Mouse (Mus musculus) adrenal gland, postnatal 4 days (tissue): ENCODE results near the gene Cfap126. TPM values are rescaled to one million over a fixed set of nuclear protein-coding genes. Genes with fewer than 3 reads are reported as not detected.
"Not testable (repeated sequence)": the region's sequence is repeated elsewhere in the genome, so short reads cannot be mapped to it uniquely, and the experiment has no call there.

Experiments used
- DNase-seq, 2 experiments: peaks; one replicate each; pipeline ENCODE4 v3.0.0; 2021 to 2022; ENCODE audit warnings: low spot score in 2 of 2, mixed read lengths in 2 of 2
- long read RNA-seq, 2 experiments: library from polyadenylated mRNA; stranded (forward); transcript quantifications; one replicate each; pipeline ENCODE4 v2.0.0; 2021
- total RNA-seq, 2 experiments: library from RNA; stranded (reverse); gene quantifications; 2 replicates each; pipeline ENCODE4 v1.2.3; 2021

Cfap126 gene
- total RNA-seq = 1 to 10 TPM; 2.1 to 2.7 TPM
- long read RNA-seq, experiment 1, partial matches to known transcripts = 0 of 2 reads
- long read RNA-seq, experiment 1, other reads (novel, unspliced or antisense) = 1 of 2 reads
- long read RNA-seq, experiment 2, partial matches to known transcripts = 1 of 2 reads
- long read RNA-seq, experiment 2, other reads (novel, unspliced or antisense) = 0 of 2 reads

DNA sequence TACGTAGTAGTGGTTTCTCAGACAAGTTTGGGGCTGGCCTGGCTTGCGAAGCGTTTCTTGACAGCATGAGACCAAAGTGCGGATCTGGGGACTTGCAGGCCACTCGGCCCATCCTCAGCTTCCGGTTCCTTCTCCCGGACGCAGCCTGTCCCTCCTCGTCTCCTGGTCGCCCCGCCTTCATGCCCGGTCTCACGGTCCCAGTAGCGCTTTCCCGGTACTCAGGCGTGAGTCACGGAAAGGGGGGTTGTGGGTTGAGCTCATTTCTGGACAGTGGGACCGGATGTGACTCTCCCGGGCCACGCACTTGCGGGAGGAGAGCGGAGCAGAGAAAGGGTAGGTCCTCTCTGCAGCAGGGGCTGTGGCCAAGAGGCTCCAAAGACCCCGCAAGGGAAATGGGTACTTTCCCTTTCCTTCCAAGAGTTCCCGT, at the start of gene Cfap126:
TSS of gene Cfap126 (plus strand) at position 46 of the 427 bp plus-strand sequence.
- peak; percentile 57 to 70 for DNase-seq

DNA sequence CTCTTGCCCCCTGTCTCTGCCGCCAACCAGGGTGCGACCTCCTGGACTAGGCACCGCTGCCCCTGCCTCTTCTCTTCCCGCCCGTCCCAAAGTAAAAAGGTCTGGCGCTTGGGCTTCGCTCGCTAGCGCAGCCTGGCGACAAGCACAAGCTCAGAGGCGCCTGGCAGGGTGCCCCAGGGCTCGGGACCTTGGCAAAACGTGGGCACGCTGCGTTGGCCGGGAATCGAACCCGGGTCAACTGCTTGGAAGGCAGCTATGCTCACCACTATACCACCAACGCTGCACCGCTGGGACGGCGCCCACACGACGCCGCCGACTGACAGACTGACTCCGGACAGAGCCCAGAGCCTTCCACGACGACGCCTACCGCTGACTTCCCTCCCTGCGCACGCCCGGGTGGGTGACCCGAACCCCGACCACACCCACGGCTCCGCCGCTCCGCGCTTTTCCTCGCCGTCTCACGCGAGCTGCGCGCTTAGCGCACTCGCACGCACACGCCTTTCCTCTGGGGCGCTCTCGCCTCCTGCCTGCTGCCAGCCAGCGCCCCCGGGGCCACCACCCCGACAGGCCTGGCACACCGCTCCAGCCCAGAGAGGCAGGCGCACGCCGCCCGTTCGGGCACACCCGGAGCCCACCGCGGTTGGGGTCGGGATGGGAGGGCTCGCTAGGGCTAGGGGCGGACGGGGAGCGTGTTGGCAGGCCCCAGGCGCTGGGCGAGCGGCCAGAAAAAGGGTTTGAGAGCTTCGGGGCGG, 49.1 kb upstream of the Cfap126 start, which contains the start of gene Fcgr3:
TSS of gene Fcgr3 (minus strand) at position 445 of the 752 bp plus-strand sequence.
- peak; percentile 81 to 93 for DNase-seq

DNA sequence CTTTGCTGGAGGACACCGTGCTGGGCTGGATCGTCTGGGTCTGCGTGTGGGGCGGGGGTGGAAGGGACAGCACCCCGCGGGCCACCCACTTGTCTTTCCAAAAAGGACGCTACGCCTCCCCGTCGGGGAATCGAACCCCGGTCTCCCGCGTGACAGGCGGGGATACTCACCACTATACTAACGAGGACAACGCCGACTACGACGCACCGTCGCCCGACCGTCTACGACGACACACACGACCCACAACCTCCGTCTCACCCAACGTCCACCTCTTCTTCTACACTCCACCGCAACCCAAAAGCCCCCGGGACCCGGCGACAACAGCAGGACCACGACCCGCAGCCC, 48.5 kb upstream of the Cfap126 start:
- DNase-seq = peak; percentile 20 to 41

DNA sequence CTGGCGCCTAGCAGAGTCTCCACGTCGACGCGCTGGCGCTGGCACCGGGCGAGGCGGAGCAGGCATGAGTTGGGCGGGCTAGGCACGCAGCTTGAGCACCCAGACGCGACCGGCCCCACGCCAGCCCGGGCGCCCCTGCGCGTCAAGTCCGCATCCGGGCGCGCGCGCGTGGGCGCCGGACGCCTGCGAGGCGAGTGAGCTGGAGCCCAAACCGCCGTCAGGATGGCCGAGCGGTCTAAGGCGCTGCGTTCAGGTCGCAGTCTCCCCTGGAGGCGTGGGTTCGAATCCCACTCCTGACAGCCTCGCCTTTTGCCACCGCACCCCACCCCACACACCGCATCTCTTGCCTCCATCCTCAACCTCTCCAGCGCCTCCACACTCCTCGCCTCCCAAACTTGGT, 48.0 kb upstream of the Cfap126 start:
- not testable (repeated sequence) for DNase-seq

DNA sequence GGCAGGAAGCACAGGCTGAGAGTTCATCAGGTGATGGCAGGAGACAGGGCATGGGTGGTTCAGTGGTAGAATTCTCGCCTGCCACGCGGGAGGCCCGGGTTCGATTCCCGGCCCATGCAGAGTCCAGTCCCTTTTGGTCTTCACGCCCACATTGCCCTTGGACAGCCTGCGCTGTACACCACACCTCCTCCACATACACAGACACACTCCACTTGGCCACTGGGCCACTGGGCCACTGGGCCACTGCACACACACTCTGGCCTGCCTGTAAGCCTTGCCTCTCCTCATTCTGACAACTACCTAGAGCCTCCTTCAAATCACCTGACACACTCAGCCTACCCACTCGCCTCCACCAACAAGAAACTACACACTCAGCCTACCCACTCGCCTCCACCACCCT, 47.1 kb upstream of the Cfap126 start:
- DNase-seq = not testable (repeated sequence)

DNA sequence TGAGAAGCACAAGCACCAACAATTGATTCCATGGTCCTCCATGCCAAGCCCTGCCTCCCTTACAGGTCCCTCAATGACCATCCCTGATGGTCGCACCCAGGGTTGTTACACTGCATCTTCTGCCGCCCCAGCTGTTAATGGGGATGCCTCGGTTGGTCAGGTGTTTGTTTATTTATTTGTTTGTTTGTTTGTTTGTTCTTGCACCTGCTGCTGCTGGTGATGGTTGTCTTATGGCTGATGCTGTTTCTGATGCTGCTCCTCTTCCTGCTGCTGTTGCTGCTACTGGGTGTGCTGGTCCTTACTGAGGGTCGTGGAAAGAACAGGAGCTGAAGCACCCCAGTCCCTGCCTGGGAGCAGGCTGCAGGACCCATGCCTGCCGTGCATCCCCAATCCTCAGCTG, 45.8 kb upstream of the Cfap126 start:
- DNase-seq = not testable (repeated sequence)

DNA sequence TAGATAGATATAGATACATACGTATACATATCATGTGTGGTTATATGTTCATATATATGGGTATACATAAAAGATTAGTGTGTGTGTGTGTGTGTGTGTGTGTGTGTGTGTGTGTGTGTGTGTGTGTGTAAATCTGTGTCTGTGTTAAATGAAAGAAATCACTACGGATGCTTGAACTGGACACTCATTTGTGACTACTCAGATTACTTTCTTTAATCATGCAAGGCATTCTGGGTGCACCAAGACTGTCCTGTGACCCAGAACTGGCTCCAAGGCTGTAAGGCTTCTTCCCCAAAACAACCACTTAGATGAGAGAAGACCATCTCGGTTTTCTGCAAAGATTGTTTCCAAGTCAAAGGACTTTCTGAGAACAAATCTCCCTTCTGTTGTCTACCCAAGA, 44.2 kb upstream of the Cfap126 start:
- peak; percentile 22 to 24 for DNase-seq

DNA sequence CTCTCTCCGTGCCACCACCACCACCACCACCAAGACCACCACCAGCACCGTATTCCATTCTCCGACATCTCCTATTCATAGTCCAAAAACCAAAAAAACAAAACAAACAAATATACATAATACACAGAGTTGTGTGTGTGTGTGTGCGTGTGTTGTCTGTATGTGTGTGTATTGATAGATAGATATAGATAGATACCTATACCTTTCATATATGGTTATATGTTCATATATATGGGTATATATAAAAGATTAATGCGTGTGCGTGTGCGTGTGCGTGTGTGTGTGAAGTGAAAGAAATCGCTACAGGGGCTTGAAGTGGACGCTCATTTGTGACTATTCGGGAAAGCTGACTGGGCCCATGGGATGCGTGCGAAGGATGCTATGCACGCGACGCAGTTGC, 42.8 kb upstream of the Cfap126 start:
- DNase-seq = not testable (repeated sequence)

DNA sequence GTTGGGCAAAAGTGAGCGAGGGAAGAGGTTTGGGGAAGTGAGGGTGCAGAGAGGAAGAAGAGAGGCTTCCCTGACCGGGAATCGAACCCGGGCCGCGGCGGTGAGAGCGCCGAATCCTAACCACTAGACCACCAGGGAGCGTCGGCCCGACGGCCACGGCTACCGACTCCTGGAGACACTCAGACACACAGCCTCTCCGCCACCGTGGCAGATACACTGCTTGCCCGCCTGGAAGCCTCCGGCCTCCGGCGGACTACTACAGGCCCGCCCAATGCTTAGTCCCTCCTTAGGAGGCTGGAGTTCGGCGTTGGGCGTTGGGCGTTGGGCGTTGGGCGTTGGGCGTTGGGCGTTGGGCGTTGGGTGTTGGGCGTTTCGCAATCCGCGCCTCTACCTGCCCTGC, 42.0 kb upstream of the Cfap126 start:
- not testable (repeated sequence) for DNase-seq

DNA sequence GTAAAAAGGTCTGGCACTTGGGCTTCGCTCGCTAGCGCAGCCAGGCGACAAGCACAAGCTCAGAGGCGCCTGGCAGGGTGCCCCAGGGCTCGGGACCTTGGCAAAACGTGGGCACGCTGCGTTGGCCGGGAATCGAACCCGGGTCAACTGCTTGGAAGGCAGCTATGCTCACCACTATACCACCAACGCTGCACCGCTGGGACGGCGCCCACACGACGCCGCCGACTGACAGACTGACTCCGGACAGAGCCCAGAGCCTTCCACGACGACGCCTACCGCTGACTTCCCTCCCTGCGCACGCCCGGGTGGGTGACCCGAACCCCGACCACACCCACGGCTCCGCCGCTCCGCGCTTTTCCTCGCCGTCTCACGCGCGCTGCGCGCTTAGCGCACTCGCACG, 41.5 kb upstream of the Cfap126 start:
- DNase-seq = not testable (repeated sequence)

DNA sequence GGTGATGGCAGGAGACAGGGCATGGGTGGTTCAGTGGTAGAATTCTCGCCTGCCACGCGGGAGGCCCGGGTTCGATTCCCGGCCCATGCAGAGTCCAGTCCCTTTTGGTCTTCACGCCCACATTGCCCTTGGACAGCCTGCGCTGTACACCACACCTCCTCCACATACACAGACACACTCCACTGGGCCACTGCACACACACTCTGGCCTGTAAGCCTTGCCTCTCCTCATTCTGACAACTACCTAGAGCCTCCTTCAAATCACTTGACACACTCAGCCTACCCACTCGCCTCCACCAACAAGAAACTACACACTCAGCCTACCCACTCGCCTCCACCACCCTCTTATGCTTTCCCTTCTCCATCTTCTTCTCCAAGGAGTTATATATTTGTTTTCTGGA, 39.4 kb upstream of the Cfap126 start:
- DNase-seq = not testable (repeated sequence)

DNA sequence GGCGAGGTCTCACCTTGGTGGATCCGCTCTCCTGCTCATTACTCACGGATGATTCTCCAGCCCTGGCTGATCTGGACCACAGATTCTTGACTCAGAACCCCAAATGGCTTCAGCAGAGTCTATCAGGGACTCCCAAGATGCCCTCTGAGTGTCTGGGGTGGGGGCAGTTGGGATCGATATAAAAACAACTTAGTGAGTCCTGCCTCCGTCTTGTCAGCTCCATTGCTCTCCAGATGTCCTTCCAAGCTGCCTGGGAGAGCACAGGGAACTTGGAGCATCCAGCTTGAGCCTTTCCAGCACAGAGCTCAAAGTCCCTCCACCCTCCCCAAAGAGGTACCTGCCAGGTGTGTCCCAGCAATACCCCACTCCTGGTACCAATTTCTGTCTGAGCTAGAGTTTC, 37.5 kb upstream of the Cfap126 start:
- DNase-seq = not testable (repeated sequence)

DNA sequence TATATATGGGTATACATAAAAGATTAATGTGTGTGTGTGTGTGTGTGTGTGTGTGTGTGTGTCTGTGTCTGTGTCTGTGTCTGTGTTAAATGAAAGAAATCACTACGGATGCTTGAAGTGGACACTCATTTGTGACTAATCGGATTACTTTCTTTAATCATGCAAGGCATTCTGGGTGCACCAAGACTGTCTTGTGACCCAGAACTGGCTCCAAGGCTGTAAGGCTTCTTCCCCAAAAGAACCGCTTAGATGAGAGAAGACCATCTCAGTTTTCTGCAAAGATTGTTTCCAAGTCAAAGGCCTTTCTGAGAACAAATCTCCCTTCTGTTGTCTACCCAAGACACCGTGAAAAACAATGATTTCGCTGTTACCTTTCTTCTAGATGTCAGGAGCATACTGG, 36.5 kb upstream of the Cfap126 start:
- DNase-seq = not testable (repeated sequence)

DNA sequence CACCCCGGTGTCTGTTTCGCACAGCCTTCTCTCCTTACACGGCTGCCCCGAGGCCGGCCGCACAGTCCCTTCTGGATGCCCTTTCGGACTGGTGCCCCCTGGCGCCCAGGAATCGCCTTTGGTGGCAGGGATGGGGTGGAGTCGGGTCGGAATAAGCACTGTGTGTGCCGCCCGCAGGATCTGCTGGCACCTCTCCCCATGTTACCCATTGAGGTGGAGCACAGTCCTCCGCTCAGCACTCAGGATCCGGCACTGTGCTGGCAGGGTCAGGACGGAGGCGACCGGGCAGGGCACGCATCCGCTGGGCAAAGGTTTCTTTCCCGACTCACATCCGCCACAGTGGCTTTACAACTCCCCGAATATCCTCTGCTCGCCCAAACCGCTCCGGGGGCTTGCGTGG, 35.8 kb upstream of the Cfap126 start:
- DNase-seq = peak in 1 of 2 experiments; percentile 33

DNA sequence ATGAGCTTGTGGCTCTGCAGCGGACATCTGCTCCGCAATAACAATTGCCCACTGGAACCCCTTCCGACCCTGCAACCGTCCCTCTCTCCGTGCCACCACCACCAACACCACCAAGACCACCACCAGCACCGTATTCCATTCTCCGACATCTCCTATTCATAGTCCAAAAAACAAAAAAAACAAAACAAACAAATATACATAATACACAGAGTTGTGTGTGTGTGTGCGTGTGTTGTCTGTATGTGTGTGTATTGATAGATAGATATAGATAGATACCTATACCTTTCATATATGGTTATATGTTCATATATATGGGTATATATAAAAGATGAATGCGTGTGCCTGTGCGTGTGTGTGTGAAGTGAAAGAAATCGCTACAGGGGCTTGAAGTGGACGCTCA, 35.3 kb upstream of the Cfap126 start:
- DNase-seq = not testable (repeated sequence)

DNA sequence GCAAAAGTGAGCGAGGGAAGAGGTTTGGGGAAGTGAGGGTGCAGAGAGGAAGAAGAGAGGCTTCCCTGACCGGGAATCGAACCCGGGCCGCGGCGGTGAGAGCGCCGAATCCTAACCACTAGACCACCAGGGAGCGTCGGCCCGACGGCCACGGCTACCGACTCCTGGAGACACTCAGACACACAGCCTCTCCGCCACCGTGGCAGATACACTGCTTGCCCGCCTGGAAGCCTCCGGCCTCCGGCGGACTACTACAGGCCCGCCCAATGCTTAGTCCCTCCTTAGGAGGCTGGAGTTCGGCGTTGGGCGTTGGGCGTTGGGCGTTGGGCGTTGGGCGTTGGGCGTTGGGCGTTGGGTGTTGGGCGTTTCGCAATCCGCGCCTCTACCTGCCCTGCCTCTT, 34.4 kb upstream of the Cfap126 start:
- DNase-seq = not testable (repeated sequence)

DNA sequence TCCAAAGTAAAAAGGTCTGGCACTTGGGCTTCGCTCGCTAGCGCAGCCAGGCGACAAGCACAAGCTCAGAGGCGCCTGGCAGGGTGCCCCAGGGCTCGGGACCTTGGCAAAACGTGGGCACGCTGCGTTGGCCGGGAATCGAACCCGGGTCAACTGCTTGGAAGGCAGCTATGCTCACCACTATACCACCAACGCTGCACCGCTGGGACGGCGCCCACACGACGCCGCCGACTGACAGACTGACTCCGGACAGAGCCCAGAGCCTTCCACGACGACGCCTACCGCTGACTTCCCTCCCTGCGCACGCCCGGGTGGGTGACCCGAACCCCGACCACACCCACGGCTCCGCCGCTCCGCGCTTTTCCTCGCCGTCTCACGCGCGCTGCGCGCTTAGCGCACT, 33.9 kb upstream of the Cfap126 start:
- DNase-seq = not testable (repeated sequence)

DNA sequence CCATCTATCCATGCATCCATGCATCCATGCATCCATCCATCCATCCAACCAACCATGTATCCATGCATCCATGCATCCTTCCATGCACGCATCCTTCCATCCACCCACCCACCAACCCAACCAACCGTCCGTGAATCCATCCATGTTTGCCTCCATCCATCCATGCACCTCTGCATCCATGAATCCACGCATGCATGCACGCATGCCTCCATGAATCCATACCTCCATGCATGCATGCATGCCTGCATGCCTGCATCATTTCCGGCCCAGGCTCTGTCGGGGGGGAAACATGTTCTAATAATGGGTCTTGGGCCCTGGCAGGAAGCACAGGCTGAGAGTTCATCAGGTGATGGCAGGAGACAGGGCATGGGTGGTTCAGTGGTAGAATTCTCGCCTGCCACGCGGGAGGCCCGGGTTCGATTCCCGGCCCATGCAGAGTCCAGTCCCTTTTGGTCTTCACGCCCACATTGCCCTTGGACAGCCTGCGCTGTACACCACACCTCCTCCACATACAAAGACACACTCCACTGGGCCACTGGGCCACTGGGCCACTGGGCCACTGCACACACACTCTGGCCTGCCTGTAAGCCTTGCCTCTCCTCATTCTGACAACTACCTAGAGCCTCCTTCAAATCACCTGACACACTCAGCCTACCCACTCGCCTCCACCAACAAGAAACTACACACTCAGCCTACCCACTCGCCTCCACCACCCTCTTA, 32.0 kb upstream of the Cfap126 start:
- DNase-seq = not testable (repeated sequence)

DNA sequence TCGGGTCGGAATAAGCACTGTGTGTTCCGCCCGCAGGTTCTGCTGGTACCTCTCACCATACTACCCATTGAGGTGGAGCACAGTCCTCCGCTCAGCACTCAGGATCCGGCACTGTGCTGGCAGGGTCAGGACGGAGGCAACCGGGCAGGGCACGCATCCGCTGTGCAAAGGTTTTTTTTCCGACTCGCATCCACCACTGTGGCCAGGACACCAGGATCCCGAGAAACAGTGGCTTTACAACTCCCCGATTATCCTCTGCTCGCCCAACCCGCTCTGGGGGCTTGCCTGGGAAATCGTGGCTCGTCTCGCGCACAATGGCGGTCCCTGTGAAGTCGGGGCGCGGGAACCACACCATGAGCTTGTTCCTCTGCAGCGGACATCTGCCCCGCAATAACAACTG, 28.0 kb upstream of the Cfap126 start:
- no peak for DNase-seq

DNA sequence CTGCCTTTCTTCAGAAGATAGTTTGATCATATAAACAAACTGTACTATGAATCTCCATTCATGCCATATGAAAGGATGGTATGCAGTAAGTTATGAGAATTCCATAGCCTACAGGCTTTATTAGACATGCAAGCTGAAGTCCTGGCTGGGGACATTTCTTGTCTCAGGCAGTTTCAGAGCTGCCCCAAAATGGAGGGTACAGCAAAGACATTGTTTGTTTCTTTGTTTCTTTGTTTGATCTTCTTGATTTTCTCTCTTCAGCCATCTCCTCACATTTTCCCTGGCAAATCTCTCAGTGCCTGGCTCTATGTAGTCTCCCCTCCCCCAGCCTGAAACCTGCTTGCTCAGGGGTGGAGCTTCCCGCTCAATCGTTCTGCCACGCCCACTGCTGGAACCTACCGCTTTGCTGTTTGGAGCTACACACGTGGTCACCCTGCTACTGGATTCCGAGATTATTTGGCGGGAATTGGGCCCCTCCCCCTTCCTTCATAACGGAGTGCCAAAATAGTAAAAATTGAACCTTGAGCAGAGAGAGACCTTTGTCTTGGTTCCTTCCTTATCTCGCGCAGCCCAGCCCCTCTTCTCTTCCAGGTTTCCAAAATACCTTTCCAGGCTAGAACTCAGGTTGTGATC, 25.4 kb upstream of the Cfap126 start:
- DNase-seq = not testable (repeated sequence)

DNA sequence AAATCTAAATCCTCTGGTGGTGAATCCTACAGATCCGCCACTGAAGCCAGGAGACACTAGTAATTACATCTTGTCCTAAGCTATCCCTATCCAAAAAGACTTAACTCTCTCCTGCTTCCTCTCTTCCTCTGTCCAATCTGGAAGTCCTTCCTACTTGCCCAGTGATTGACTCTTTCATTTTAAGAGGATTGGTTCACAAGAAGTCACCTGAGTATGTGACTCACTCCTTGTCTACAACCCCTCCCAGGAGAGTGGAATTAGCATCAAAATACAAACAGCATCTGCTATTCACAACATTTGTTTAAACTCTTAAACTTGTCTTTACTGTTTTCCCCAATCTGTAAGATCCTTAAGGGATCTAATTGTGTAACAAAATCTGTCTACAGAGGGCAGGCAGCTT, 23.8 kb upstream of the Cfap126 start:
- no peak for DNase-seq

DNA sequence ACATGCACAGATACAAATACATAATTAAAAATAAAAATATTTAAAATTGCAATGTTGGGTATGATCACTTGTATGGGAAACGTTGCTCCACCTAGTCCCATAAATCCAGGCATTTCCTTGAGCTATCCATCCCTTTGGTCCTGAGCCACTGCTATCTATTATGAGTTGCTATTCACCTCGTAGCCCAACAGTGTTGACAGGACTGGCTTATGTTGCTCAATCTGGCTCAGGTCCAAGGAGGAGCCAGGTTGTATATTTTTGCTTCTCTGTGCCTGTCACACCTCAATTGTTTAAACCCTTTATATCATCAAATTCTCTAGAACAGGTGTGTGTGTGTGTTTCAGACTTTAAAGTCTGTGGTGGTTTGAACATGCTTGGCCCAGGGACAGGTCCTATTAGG, 23.0 kb upstream of the Cfap126 start:
- no peak for DNase-seq
